Mouse (Mus musculus): ENCODE results near the gene Mepce.

DNA sequence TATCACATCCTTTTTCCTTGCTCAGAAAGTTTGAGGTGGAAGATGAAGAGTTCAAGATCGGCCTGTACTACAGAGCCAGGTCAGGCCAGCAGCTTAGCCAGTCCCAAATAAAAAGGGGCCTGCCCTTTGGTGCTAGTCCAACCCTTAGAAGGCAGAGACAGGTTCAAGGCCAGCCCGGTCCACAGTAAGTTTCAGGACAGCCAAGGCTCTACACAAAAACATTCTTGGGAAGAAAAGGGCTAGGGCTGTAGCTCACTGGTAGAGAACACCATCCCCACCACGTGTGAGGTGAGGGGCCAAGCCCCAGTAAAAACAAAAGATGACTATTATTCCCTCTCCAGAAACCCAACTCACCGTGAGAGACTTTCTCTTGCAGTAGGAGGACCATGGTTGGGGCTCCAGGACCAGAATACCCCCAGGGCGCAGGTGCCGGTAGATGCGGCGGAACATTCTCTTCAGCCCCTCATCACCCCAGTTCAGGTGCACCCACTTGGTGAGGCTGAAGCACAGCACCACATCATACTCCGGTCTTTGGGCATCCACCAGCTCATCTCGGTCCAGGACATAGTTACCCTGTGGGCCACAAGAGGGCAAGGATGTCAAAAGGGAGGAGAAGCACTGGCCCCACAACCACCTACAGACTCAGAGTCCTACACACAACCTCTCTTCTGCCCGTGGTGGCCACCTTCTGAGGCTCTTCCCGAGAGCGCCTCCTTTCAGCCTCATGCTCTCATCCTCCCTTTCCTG lies 4.5 kb downstream of the Mepce start:
- TF ChIP-seq CTCF (conservative IDR thresholded peaks at IDR 0.05; ENCODE audit: insufficient read depth, insufficient read length, low read depth, low read length): no peak
- no peak for TF ChIP-seq POLR2A (IDR thresholded peaks at IDR 0.05; ENCODE audit: low read depth, low read length)
